Mouse (Mus musculus): ENCODE results near the gene Lbx2.

Gene Lbx2

GRCm38 (mm10) chr6:83132176-83132919 is 46.2 kb downstream of the Lbx2 start:
- in situ Hi-C loops (cut with MboI): no loop called here

- in situ Hi-C loops (cut with MboI): no loop called here
These were observed 48.1 kb downstream of the Lbx2 start for GRCm38 (mm10) chr6:83134226-83134625.

- in situ Hi-C loops (cut with MboI): no loop called here
These were observed 48.9 kb downstream of the Lbx2 start, which contains the start of gene Rtkn for GRCm38 (mm10) chr6:83134951-83135513. Rtkn (plus strand) TSS chr6:83135463.

GRCm38 (mm10) chr6:83135571-83136161 is 49.5 kb downstream of the Lbx2 start:
- in situ Hi-C loops (cut with MboI): no loop called here

- in situ Hi-C loops (cut with MboI): no loop called here
These were observed 50.2 kb downstream of the Lbx2 start for GRCm38 (mm10) chr6:83136291-83136880.

GRCm38 (mm10) chr6:83136881-83137575 is 50.9 kb downstream of the Lbx2 start:
- in situ Hi-C loops (cut with MboI): no loop called here

GRCm38 (mm10) chr6:83137576-83137950 is 51.4 kb downstream of the Lbx2 start:
- in situ Hi-C loops (cut with MboI): no loop called here

Data from mature B cell (primary cell).